Mouse (Mus musculus) brain, embryonic 14.5 days (tissue): ENCODE measurements at regions not wholly inside any gene's neighbourhood (a gene's known extent, or its start where the extent isn't known, plus 50 kb on each side); places are given as distances from the start of the nearest gene placed in this dataset.

Experiments
- CTCF ChIP-seq: fragments of 200-500 bp; IDR thresholded peaks from 2 replicates; pipeline ENCODE4 v1.5.1; 2012; ENCODE audit warnings: inconsistent platforms, mild to moderate bottlenecking, moderate library complexity, borderline replicate concordance; ENCODE audit not compliant: insufficient read depth, insufficient read length; ENCODE audit errors: extremely low read depth
- POLR2A ChIP-seq: fragments of 200-500 bp; IDR thresholded peaks from 2 replicates; pipeline ENCODE4 v1.6.1; 2012; ENCODE audit warnings: mild to moderate bottlenecking, inconsistent platforms, borderline replicate concordance; ENCODE audit not compliant: poor library complexity, insufficient read depth, insufficient read length, severe bottlenecking; ENCODE audit errors: extremely low read depth

GRCm38 (mm10) chr16:24069411-24069810 is 80.8 kb upstream of the Bcl6 start:
- TF ChIP-seq POLR2A, result no peak
- no peak for TF ChIP-seq CTCF
